Mouse (Mus musculus) olfactory bulb, adult 2 months (tissue): ENCODE results near the gene Cdiptos.

Experiments used
- CTCF ChIP-seq: fragments of 200-500 bp; IDR thresholded peaks from 2 replicates; pipeline ENCODE4 v1.5.1; 2012; ENCODE audit warnings: low read depth, mild to moderate bottlenecking, low read length, moderate library complexity; ENCODE audit not compliant: insufficient read depth
- POLR2A ChIP-seq: fragments of 200-500 bp; IDR thresholded peaks from 2 replicates; pipeline ENCODE4 v1.6.1; 2012; ENCODE audit warnings: mild to moderate bottlenecking, low read depth, low read length, moderate library complexity; ENCODE audit not compliant: insufficient read depth

DNA sequence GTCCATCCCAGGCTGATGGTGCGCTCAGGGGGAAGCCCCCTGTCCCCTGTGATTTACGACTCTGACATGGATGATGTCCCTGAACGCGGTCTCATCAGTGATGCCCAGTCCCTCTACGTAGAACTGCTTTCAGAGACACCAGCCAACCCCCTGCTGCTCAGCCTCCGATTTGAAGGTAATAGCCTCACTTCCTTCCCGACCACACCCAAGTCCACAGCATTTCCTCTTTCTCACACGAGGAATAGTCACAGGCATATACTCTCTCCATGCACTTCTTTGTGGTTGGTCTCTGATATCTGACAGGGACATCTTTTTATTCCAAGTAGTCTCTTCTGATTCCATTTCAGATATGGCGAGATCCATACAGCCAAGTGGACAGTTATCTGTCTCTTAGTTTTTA, 16.1 kb downstream of the Cdiptos start:
- TF ChIP-seq CTCF (no peak), POLR2A (no peak)
